Mouse (Mus musculus) liver, postnatal 0 days (tissue): ENCODE measurements at regions not wholly inside any gene's neighbourhood (a gene's known extent, or its start where the extent isn't known, plus 50 kb on each side); places are given as distances from the start of the nearest gene placed in this dataset.

Experiments
- CTCF ChIP-seq: sonication (generic); IDR thresholded peaks from 2 replicates; pipeline ENCODE4 v1.5.1; 2016; ENCODE audit warnings: antibody characterized with exemption, low read depth
- EP300 ChIP-seq: IDR thresholded peaks from 2 replicates; pipeline ENCODE4 v1.6.1; 2016; ENCODE audit warnings: antibody characterized with exemption, low read depth, mild to moderate bottlenecking

DNA sequence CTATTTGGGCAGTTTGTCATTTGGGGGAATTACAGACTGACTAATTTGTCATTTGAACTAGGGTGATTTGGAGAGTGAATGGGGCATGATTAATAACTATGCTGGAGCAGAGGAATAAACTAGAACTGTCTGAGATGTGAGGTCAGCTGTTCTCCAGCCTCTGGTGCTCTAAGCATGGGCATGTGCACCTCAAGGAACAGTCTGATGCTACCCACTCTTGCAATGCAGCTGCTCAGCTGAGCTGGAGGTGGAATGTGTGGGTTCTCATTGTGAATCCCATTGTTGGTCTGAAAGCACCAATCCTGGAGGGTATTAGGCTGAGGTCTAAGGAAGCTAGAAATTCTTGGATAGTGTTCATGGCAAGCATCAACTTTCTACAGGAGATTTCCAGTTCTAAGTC is 192.8 kb upstream of the Slc30a5 start:
- TF ChIP-seq CTCF (no peak), EP300 (no peak)
